10 mouse cellular contexts compared by ENCODE assay signal in the genomic region with DNA sequence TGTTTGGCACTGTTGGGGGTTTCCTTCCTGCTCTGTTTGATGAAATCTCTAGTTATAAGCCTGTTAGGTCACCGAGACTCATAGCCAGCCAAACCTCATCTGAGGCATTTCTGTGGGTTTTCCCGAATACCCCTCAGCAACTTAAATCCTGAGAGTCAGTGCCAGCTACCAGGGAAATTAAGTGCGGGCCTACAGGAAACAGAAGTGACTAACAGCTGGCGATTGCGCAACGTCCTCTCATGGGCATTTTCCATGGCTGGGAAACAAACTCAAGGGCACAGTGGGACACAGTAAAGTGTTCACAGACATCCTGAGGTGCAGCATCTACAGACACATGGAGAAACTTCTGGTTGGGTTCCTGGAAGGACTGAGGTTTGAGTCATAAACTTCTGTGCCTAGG. TPM values are rescaled to one million over a fixed set of nuclear protein-coding genes. Genes with fewer than 3 reads are reported as not detected.
DNase-seq lines count a peak whose midpoint lies in the region; ATAC-seq and TF ChIP-seq lines count a peak whose summit lies in the region.
"Had no signal": no experiment of that assay in that cellular context is flagged by ENCODE, and none has a peak within 500 bp of the region (broad histone marks: within the 10 kb centered on the region; RNA-seq: fewer than 3 reads in every experiment).

No protein-coding gene starts in this region.

- TF ChIP-seq POLR2A in cerebellum, adult 2 months (IDR thresholded peaks at IDR 0.05; ENCODE audit: borderline replicate concordance, insufficient read depth, low read length): no peak

- no peak for ATAC-seq in cerebellum, adult (ENCODE audit: insufficient number of reproducible peaks, low FRiP score, low TSS enrichment)
- ATAC-seq: midbrain, embryonic 16.5 days had no signal

- H3K4me3 ChIP-seq in cerebellum, adult 2 months (replicated peaks; ENCODE audit: insufficient read depth, low read depth, low read length): no peak overlapping the region

- intact Hi-C loops in left cerebral cortex, postnatal 25 days (cut with DNase I): no loop called here

- DNase-seq in 3134 (ENCODE audit: extremely low read depth, insufficient read length, low spot score) (peak; percentile 74), NIH3T3 (ENCODE audit: low read depth) (peak; percentile 91)
- peak; percentile 33 to 36 for DNase-seq in gastrocnemius, adult 8-10 months (ENCODE audit: low spot score in 2 of 2)
- DNase-seq in kidney, postnatal 4 days: peak; percentile 52 to 64
- no peak for DNase-seq in layer of hippocampus, postnatal 10 days (ENCODE audit: low spot score in 2 of 2)
- DNase-seq in left cerebral cortex, postnatal 25 days (ENCODE audit: low spot score in 2 of 2): no peak
- no peak for DNase-seq in cerebellum, adult 2 months
- DNase-seq: cerebellum, adult 11-12 months had no signal

- H3K27ac ChIP-seq in cerebellum, adult 2 months (ENCODE audit: insufficient read depth, low read length): no peak overlapping the region

- no peaks in the 10 kb centered on the region for H3K27me3 ChIP-seq in cerebellum, adult 2 months (ENCODE audit: control insufficient read depth, insufficient read depth, low read length)

- TF ChIP-seq CTCF in cerebellum, adult 2 months (IDR thresholded peaks at IDR 0.05; ENCODE audit: borderline replicate concordance, insufficient read depth, low read depth, low read length): no peak

- WGBS in cerebellum, adult 2 months: 81% methylated on average over 6 of the region's 6 CpGs

- no peaks in the 10 kb centered on the region for H3K4me1 ChIP-seq in cerebellum, adult 2 months (ENCODE audit: control insufficient read depth, insufficient read depth, low read length)

RNA-seq across cellular contexts. Expression of a gene that starts 16.3 kb away (rescaled TPM):
- 10 to 100 TPM; 12.1 to 28.7 (median 15.0) TPM for total RNA-seq in gastrocnemius, adult 8-10 months (2022)
- total RNA-seq in layer of hippocampus, postnatal 10 days (2021): 10 to 100 TPM; 25.3 to 31.0 TPM
- total RNA-seq in left cerebral cortex, postnatal 25 days (2021): 10 to 100 TPM; 26.2 to 28.4 TPM
- 30.0 and 32.4 TPM in 2 replicates for polyA plus RNA-seq in cerebellum, adult 2 months (2012; rRNA removed)

Comparison
In these comparisons a context has a peak if more than half of its experiments do, and no peak if none do; other contexts are left out.
1. DNase-seq: peak in 3134 (single experiment), NIH3T3 (single experiment), gastrocnemius, adult 8-10 months (2 of 2) and kidney, postnatal 4 days (2 of 2); none in layer of hippocampus, postnatal 10 days (0 of 2), left cerebral cortex, postnatal 25 days (0 of 2) and cerebellum, adult 2 months (0 of 2).